Mouse (Mus musculus) kidney, postnatal 0 days (tissue): ENCODE measurements around the gene Coq8a. TPM values are rescaled to one million over a fixed set of nuclear protein-coding genes. Genes with fewer than 3 reads are reported as not detected.

Experiments
- ATAC-seq: fragments of 200-750 bp; cut with Nextera tagmentation; replicated peaks from 2 replicates; pipeline ENCODE4 v1.8.0; 2017; ENCODE audit warnings: low read depth, moderate number of reproducible peaks, moderate TSS enrichment, moderate library complexity; ENCODE audit not compliant: low FRiP score
- DNase-seq: peaks from one replicate; pipeline ENCODE4 v3.0.0-alpha.2; 2016; ENCODE audit warnings: low spot score
- H3K27ac ChIP-seq: fragments of 300-500 bp; sonication (generic); 2 replicates; pipeline ENCODE4 v1.5.1; 2014; ENCODE audit warnings: mild to moderate bottlenecking
- H3K27me3 ChIP-seq: fragments of 300-500 bp; sonication (generic); 2 replicates; pipeline ENCODE4 v1.6.1; 2014; ENCODE audit warnings: low read length, mixed read lengths; ENCODE audit not compliant: insufficient read depth
- H3K36me3 ChIP-seq: fragments of 300-500 bp; sonication (generic); 2 replicates; pipeline ENCODE4 v1.6.1; 2014; ENCODE audit warnings: low read length, mixed read lengths; ENCODE audit not compliant: insufficient read depth
- H3K4me1 ChIP-seq: fragments of 300-500 bp; sonication (generic); replicated peaks from 2 replicates; pipeline ENCODE4 v1.6.1; 2014; ENCODE audit warnings: antibody characterized with exemption, low read length, mixed read lengths; ENCODE audit not compliant: insufficient read depth
- H3K4me2 ChIP-seq: fragments of 300-500 bp; sonication (generic); 2 replicates; pipeline ENCODE4 v1.6.1; 2014; ENCODE audit warnings: mild to moderate bottlenecking, low read length, moderate library complexity, mixed read lengths
- H3K4me3 ChIP-seq: fragments of 300-500 bp; sonication (generic); replicated peaks from 2 replicates; pipeline ENCODE4 v1.5.1; 2014; ENCODE audit warnings: low read depth, low read length
- H3K9ac ChIP-seq: fragments of 300-500 bp; sonication (generic); 2 replicates; pipeline ENCODE4 v1.6.1; 2014; ENCODE audit warnings: low read depth, low read length
- H3K9me3 ChIP-seq: fragments of 300-500 bp; sonication (generic); replicated peaks from 2 replicates; pipeline ENCODE4 v1.6.1; 2016; ENCODE audit warnings: low read length, inconsistent platforms, mixed read lengths
- CTCF ChIP-seq: IDR thresholded peaks from 2 replicates; pipeline ENCODE4 v1.5.1; 2016; ENCODE audit warnings: antibody characterized with exemption, low read depth, mild to moderate bottlenecking, moderate library complexity
- WGBS: fragments of 180-500 bp; shearing (Covaris S2); extraction: QIAGEN DNeasy Blood & Tissue Kit; methylation state at CpG from one replicate; pipeline ENCODE4 v1.1.7; 2014; 5-methylcytosine and 5-hydroxymethylcytosine counted together
- polyA plus RNA-seq: library from polyadenylated mRNA; unstranded; fragments of >200 nt; fragmentation: Nextera tagmentation; extraction: Ambion mirVana; gene quantifications from 2 replicates; pipeline ENCODE4 v1.2.1, GENCODE M21; 2015

The Coq8a gene
- polyA plus RNA-seq, 1 experiment from 2014 or later = 31.5 TPM

GRCm38 (mm10) chr1:180208370-180208769 is 9.0 kb upstream of the Coq8a start:
- ATAC-seq (no peak), DNase-seq (no peak)
- Histone ChIP-seq H3K27me3 (no peaks in the 10 kb centered on the region), H3K9ac (no peak overlapping the region), H3K36me3 (no peaks in the 10 kb centered on the region), H3K9me3 (no peaks in the 10 kb centered on the region), H3K27ac (no peak overlapping the region), H3K4me2 (no peak overlapping the region), H3K4me3 (no peak overlapping the region), H3K4me1 (no peaks in the 10 kb centered on the region)
- 94% methylated on average over 3 of the region's 3 CpGs for WGBS
- no peak for TF ChIP-seq CTCF

- Histone ChIP-seq H3K9me3 (no peaks in the 10 kb centered on the region), H3K4me2 (no peak overlapping the region), H3K27ac (no peak overlapping the region), H3K4me1 (no peaks in the 10 kb centered on the region), H3K36me3 (no peaks in the 10 kb centered on the region), H3K27me3 (no peaks in the 10 kb centered on the region), H3K9ac (no peak overlapping the region), H3K4me3 (no peak overlapping the region)
- ATAC-seq (no peak), DNase-seq (peak; percentile 21)
- WGBS = 39% methylated on average over 5 of the region's 5 CpGs
- no peak for TF ChIP-seq CTCF
Observed at GRCm38 (mm10) chr1:180200722-180201121, 1.3 kb upstream of the Coq8a start.

GRCm38 (mm10) chr1:180199715-180200050 is 281 bp upstream of the Coq8a start:
- no peak overlapping the region for H3K27ac ChIP-seq
- H3K4me2 ChIP-seq = no peak overlapping the region
- no peak overlapping the region for H3K9ac ChIP-seq
- no peaks in the 10 kb centered on the region for H3K9me3 ChIP-seq
- no peak for ATAC-seq
- H3K36me3 ChIP-seq = no peaks in the 10 kb centered on the region
- 0 out of 2 replicates have a peak, but pooled peaks cover 3% of the 10 kb centered on the region for H3K4me1 ChIP-seq
- no peak for DNase-seq
- H3K4me3 ChIP-seq = no peak overlapping the region
- no peaks in the 10 kb centered on the region for H3K27me3 ChIP-seq
- 42% methylated on average over 4 of the region's 4 CpGs for WGBS
- TF ChIP-seq CTCF = no peak

GRCm38 (mm10) chr1:180197956-180198355 is 1.4 kb downstream of the Coq8a start:
- WGBS = 80% methylated on average over 3 of the region's 3 CpGs
- Histone ChIP-seq H3K4me1 (0 out of 2 replicates have a peak, but pooled peaks cover 3% of the 10 kb centered on the region), H3K4me2 (no peak overlapping the region), H3K9me3 (no peaks in the 10 kb centered on the region), H3K9ac (no peak overlapping the region), H3K27me3 (no peaks in the 10 kb centered on the region), H3K4me3 (no peak overlapping the region), H3K36me3 (no peaks in the 10 kb centered on the region), H3K27ac (no peak overlapping the region)
- DNase-seq = no peak
- no peak for ATAC-seq
- TF ChIP-seq CTCF = no peak

- 88% methylated on average over 9 of the region's 9 CpGs for WGBS
- ATAC-seq (no peak), DNase-seq (no peak)
- no peaks in the 10 kb centered on the region for H3K36me3 ChIP-seq
- 0 out of 2 replicates have a peak overlapping the region, but pooled peaks have one; percentile 47 for H3K9ac ChIP-seq
- H3K4me3 ChIP-seq = no peak overlapping the region
- H3K4me1 ChIP-seq = 0 out of 2 replicates have a peak, but pooled peaks cover 3% of the 10 kb centered on the region
- H3K9me3 ChIP-seq = no peaks in the 10 kb centered on the region
- no peak overlapping the region for H3K27ac ChIP-seq
- TF ChIP-seq CTCF = no peak
- no peaks in the 10 kb centered on the region for H3K27me3 ChIP-seq
- H3K4me2 ChIP-seq = peak overlapping the region; percentile 96
Observed at GRCm38 (mm10) chr1:180196508-180196907, 2.9 kb downstream of the Coq8a start.

- TF ChIP-seq CTCF = no peak
- Histone ChIP-seq H3K36me3 (no peaks in the 10 kb centered on the region), H3K9ac (peak overlapping the region; percentile 71), H3K4me3 (peak overlapping the region; percentile 61), H3K27me3 (no peaks in the 10 kb centered on the region), H3K9me3 (no peaks in the 10 kb centered on the region), H3K27ac (peak overlapping the region; percentile 80), H3K4me2 (peak overlapping the region; percentile 96), H3K4me1 (0 out of 2 replicates have a peak, but pooled peaks cover 3% of the 10 kb centered on the region)
- DNase-seq (peak; percentile 98), ATAC-seq (peak; percentile 100)
- 2% methylated on average over 57 of the region's 57 CpGs for WGBS
Observed at GRCm38 (mm10) chr1:180195703-180196381, 3.6 kb downstream of the Coq8a start.
